Mouse (Mus musculus): ENCODE data around the gene Pde11a. TPM values are rescaled to one million over a fixed set of nuclear protein-coding genes. Genes with fewer than 3 reads are reported as not detected.
A peak's percentile ranks its signal among the peaks of the same experiment; 100 is the strongest.

Pde11a gene
- total RNA-seq, 2 experiments from 2014 or later: 16.3 to 16.4 TPM

DNA sequence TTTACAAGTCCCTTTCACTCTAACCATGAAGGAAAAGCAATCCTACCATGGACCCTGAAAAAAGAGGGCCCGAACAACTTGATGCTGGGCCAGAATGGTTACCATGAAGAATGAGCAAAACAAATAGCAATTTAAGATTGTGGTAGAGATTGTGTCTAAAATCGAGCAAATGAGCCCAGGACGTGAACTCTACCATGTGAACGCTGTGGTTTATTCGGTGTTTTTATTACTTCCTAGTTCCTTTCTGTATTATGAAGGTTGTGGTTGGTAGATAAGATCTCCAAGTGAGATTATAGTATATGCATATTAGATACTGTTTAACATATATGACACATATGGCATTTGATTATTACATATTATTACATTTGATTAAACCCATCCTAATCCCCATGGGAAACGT is 216.4 kb downstream of the Pde11a start:
- H3K27ac ChIP-seq: no peak overlapping the region
- TF ChIP-seq CTCF (conservative IDR thresholded peaks at IDR 0.05): no peak
- H3K4me3 ChIP-seq: no peak overlapping the region
- no peak for DNase-seq (ENCODE audit: low spot score in 2 of 2)

DNA sequence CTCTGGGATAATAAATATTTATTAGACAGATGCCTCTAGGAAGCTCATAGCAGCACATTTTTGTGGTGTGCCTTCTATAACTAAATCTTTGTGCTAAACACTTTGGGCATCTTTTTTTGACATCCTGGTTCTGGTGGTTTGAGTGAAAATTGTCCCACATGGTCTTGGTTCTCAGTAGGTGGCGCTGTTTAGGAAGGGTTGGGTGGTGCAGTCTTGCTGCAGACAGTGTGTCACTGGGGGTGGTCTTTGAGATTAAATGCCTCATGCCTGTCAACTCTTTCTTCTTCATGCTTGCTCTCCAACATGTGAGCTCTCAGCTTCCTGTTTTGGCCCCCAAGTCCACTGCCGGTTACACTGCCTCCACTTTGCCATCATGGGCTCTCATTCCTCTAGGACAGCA is 218.7 kb downstream of the Pde11a start:
- DNase-seq (ENCODE audit: low spot score in 2 of 2): no peak
- Histone ChIP-seq H3K4me3 (no peak overlapping the region), H3K27ac (no peak overlapping the region)
- TF ChIP-seq CTCF (conservative IDR thresholded peaks at IDR 0.05): 0 out of 2 replicates have a peak, but pooled peaks have one; percentile 10

DNA sequence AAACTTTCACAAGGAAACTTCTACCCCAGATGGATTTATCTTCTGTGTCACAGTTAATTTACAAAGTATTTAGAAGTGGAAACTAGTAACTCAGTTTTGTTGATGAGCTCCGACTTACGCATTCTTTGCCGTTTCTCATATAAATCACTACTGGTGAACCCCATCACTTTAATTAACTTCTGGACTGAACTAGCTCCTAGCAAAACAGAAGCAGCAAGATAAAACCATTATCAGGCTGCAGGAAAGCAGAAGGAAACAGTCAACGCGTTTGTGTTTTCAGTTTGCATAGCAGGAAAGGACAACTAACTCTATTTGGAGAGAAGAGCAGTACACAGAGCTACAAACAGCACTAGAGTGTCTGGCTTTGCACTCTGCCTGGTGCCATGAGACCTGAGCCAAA is 220.1 kb downstream of the Pde11a start:
- no peak overlapping the region for H3K27ac ChIP-seq
- no peak overlapping the region for H3K4me3 ChIP-seq
- TF ChIP-seq CTCF (conservative IDR thresholded peaks at IDR 0.05): no peak
- DNase-seq (ENCODE audit: low spot score in 2 of 2): no peak

DNA sequence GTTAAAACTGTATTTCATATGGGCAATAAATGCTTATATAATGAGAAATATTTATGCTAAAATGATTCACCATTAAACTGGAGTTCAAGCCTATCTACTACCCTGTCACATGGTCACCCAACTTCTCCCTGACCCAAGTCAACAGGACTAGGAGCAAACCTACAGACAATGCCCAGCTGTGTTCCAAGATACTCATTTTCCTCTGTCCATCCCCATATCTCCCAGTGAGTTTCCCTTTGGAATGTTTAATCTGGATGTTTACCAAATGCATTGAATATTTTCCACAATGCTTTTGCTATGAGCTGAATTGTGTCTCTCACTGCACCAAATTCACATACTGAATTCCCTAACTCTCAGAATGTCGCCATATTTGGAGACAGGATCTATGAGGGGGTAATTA is 221.4 kb downstream of the Pde11a start:
- no peak overlapping the region for H3K27ac ChIP-seq
- TF ChIP-seq CTCF (conservative IDR thresholded peaks at IDR 0.05): no peak
- no peak overlapping the region for H3K4me3 ChIP-seq
- no peak for DNase-seq (ENCODE audit: low spot score in 2 of 2)

DNA sequence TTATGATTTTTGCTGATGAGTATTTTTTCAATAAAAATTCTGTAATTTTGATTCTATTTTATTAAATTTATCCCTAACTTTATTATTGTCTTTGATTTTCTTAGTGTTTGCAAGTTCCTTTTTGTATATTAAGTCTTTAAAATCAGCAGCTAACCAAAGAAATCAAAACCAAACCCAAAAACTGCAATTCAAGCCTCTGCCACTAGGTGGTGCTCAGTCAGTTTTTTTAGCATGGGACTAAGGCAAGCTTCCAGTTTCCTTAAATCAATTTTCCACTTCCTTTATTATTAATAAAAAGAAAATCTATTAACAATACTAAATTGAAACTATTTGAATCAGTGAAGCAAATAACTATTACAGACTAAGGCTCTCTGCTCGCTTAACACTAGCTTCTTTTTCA is 222.9 kb downstream of the Pde11a start:
- H3K4me3 ChIP-seq: no peak overlapping the region
- peak; percentile 41 to 75 for DNase-seq (ENCODE audit: low spot score in 2 of 2)
- H3K27ac ChIP-seq: no peak overlapping the region
- peak; percentile 98 for TF ChIP-seq CTCF (conservative IDR thresholded peaks at IDR 0.05)

DNA sequence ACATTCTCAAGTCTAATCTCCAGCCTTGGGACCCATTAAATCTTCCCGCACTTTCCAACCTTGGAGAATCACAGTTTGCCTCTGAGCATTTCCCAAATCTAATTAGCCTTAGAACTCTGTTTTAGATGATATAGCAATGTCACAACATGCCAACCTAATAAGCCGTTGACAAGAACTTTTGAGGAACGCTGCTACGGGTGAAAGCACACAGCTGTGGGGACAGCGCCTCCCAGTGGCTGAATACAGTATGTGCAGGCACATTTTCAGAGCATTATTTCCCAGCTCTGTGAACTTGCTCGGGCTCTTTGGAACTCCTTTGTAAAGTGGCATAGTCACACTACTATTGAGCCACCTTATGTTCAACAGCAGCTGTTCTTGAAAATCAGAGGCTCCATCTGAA is 223.8 kb downstream of the Pde11a start:
- H3K4me3 ChIP-seq: no peak overlapping the region
- peak in 1 of 2 experiments; percentile 36 for DNase-seq (ENCODE audit: low spot score in 2 of 2)
- TF ChIP-seq CTCF (conservative IDR thresholded peaks at IDR 0.05): peak; percentile 95
- H3K27ac ChIP-seq: no peak overlapping the region

DNA sequence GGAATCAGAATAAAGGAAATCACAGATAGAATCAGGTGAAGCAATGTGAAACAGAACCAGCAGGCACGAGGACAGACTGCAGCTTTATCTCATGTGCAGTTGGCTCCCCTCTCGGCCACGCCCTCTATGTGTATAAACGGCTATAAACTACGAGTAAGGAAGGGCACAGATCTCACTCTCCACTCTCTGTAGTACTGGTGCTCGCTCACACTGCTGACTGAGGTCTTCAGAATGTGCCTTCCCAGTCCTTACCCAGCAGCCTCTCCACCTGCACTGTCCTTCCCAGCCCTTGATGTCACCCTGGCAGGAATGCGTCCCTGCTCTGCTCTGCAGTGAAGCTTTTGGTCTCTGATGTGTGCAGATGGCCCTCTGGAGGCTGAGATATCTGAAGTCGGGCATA is 228.9 kb downstream of the Pde11a start:
- DNase-seq (ENCODE audit: low spot score in 2 of 2): no peak
- Histone ChIP-seq H3K27ac (no peak overlapping the region), H3K4me3 (no peak overlapping the region)
- no peak for TF ChIP-seq CTCF (conservative IDR thresholded peaks at IDR 0.05)

DNA sequence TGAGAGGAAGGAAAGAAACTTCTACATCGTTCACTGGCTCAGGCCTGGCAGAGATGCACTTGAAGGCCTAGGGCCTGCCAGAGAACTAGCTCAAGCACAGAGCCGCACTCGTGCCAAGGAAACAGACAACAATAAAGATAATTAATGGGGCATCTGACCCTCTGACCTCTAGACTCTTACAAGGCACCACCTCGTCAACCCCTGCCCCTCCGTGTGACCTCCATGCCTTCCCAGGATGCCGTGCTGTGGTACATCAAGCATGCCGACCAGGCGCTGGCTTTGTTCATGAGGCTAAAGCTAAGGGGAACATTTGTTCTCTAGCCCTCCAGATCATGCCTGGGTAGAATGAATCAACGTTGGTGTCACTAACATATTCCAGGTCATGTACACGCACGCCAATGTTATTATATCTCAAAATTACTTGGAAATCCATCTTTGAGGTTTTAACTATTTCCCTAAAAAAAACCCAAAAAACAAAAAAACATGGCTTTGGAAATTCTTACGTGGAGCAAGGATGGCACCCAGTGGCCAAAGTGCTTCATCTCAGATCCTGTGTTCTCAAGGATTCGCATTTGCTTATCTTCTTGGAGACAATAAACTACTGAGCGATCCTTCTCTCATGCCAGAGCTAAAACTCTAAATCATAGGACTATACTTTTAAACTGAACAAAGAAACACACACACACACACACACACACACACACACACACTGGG is 236.5 kb downstream of the Pde11a start:
- TF ChIP-seq CTCF (conservative IDR thresholded peaks at IDR 0.05): peak; percentile 71
- Histone ChIP-seq H3K27ac (no peak overlapping the region), H3K4me3 (no peak overlapping the region)
- DNase-seq (ENCODE audit: low spot score in 2 of 2): no peak

DNA sequence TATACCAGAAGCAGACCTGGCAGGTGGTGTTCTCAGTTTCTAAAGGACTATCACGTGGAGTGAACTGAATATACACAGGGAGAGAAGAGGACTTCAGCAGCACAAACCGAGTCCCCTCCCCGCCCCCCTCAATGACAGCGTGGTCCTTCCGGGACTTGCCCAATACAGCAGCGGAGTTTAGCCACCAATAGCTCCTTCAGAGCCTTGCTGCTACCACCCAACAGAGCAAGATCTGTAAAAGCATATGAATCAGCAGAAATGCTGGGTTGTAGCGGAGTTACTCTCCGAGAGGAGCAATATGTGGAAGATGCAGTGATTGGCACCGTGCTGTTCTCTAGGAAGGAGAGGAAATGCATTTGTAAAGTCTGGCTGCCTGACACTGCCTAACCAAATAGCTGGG is 238.0 kb downstream of the Pde11a start:
- Histone ChIP-seq H3K4me3 (no peak overlapping the region), H3K27ac (no peak overlapping the region)
- DNase-seq (ENCODE audit: low spot score in 2 of 2): no peak
- TF ChIP-seq CTCF (conservative IDR thresholded peaks at IDR 0.05): no peak

DNA sequence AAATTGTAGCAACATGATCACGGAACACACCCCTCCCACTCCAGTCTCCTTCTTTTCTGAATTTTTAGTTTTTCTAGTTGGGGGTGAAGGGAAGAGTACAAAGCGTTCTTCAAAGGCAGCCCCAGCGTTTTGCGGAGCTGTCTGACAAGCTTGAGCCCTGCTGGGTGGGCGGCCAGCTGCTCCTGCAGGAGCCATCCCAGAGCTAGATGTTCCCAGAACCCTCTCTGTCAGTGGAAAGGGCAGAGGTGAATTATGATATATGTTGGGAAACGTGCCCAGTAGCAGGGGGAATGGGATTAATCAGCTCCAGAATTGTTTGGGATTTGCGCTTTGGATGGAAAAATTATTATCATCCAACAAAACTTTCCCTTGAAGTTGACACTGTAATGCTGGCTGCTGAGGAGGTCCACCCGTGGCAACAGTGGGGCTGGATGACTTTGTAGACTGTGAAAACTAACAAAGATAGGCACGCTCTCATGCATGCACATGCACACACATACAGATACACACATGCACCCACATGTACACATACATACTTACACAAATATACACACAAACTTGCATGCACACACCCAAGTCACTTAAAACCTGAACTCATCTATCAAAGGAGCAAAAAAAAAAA is 238.7 kb downstream of the Pde11a start:
- no peak overlapping the region for H3K27ac ChIP-seq
- DNase-seq (ENCODE audit: low spot score in 2 of 2): no peak
- TF ChIP-seq CTCF (conservative IDR thresholded peaks at IDR 0.05): no peak
- H3K4me3 ChIP-seq: no peak overlapping the region

DNA sequence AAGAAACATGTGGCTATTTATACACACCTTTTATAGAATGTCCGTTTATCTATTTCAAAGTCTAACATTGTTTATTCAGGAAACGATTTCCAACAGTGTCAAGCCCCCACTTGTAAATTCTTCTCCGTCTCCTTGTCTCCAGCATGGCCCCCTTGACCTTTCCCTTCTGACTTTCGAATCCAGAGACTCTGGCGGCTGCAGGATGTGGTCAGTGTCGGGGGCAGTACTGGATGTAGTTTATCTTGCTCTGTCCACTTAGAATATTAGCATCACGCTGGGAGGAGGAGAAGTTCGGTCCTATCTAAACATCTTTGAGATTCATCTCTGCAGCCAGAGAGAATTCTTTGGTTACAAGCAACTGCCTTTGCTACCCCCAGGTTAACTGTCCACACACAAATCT is 240.2 kb downstream of the Pde11a start:
- no peak overlapping the region for H3K4me3 ChIP-seq
- DNase-seq (ENCODE audit: low spot score in 2 of 2): no peak
- no peak for TF ChIP-seq CTCF (conservative IDR thresholded peaks at IDR 0.05)
- H3K27ac ChIP-seq: no peak overlapping the region

DNA sequence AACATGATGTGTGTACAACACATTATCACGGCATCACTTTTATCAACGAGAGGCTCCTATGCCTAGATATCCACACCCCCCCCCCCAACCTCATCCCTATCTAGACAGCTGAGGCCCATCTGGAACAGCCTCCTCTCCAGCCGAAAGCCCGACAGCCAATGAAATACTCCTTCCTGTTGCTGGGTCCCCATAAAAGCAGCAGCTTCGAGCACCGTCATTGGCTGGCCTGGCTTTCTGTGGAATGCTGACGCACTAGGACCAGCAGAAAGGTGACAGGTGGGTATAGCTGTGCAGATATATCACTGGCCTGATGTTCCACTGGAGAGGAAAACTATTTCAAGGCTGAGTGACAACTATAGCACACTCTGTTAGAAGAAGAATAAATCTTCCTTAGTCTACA is 240.7 kb downstream of the Pde11a start:
- no peak for DNase-seq (ENCODE audit: low spot score in 2 of 2)
- H3K27ac ChIP-seq: no peak overlapping the region
- TF ChIP-seq CTCF (conservative IDR thresholded peaks at IDR 0.05): no peak
- H3K4me3 ChIP-seq: no peak overlapping the region

DNA sequence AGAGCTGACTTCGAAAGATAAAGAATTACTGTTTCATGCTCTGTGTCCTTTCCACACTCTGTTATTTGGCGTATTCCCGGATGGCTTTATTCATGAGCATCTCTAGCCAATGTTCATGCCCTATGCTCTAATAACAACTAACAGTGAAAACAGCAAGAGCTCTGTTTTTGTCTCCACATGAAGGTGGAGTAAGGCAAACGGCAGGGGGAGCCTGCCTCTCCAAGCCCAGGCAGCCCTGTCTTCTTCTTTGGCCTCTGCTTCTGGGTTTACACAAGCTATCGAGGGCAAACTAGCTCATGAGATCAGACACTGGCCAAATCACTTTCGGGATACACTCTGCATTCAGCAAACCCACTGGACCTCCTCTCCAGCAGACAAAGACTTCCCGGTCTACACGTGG is 241.3 kb downstream of the Pde11a start:
- TF ChIP-seq CTCF (conservative IDR thresholded peaks at IDR 0.05): 0 out of 2 replicates have a peak, but pooled peaks have one; percentile 11
- no peak for DNase-seq (ENCODE audit: low spot score in 2 of 2)
- H3K27ac ChIP-seq: no peak overlapping the region
- H3K4me3 ChIP-seq: no peak overlapping the region

DNA sequence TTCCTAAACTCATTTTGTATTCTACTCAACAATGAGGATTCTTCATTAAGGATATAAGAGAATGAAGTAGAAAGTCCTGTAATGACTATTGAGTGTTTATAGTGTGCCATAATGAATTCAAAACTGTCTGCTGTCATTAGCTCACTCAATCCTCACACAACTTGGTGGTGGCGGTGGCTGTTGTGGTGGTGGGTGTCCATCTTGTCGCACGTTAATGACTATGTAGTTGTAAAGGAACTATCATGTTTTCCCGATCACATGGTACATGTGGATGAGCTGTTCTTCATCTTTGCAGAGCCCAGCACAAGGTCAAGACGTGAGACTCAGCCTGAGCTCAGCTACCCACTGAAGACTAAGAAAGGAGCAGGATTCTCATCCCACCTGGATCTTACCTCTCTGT is 242.7 kb downstream of the Pde11a start:
- no peak for TF ChIP-seq CTCF (conservative IDR thresholded peaks at IDR 0.05)
- no peak overlapping the region for H3K27ac ChIP-seq

More for the DNA sequence above, 242.7 kb downstream of the Pde11a start:
- DNase-seq (ENCODE audit: low spot score in 2 of 2): no peak
- no peak overlapping the region for H3K4me3 ChIP-seq
